Mouse (Mus musculus) C2C12 (cell line): ENCODE results near the gene Col6a5.

Source experiments
- CTCF ChIP-seq: IDR thresholded peaks from one replicate; pipeline ENCODE4 v1.5.1; 2011; ENCODE audit not compliant: control insufficient read depth, insufficient read depth, insufficient read length
- MAX ChIP-seq: IDR thresholded peaks from one replicate; pipeline ENCODE4 v1.6.1; 2011; ENCODE audit warnings: mild to moderate bottlenecking, control low read depth
- USF1 ChIP-seq: IDR thresholded peaks from one replicate; pipeline ENCODE4 v1.6.1; 2011; ENCODE audit warnings: low read depth, mild to moderate bottlenecking, control low read depth, moderate library complexity

DNA sequence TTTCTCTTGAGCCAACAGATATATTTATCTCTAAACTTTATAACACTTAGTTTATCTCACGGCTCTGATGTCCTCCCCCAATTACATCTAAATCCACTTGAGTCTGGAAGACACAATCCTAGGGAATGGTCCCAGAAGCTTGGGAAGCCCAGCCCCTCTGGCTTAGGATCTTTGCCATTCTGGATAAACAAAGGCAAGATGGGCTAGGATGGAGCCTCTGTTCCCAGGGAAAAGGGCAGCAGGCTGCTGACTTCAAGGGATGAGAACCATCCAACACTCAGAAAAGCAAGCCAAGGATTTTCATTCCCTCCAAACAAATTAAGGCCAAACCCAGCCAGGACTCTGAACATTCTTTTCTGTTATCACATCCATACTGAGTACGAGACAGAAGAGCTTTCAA, 51.1 kb downstream of the Col6a5 start:
- TF ChIP-seq CTCF (no peak), USF1 (no peak), MAX (no peak)
